Mouse (Mus musculus): ENCODE measurements around the gene Gm49336. TPM values are rescaled to one million over a fixed set of nuclear protein-coding genes. Genes with fewer than 3 reads are reported as not detected.

Gene Gm49336
- total RNA-seq, 1 experiment = 29.6 TPM

GRCm38 (mm10) chr14:60209166-60209565 lies 42.1 kb downstream of the Gm49336 start:
- Histone ChIP-seq H3K9ac (ENCODE audit: insufficient read depth, low read depth, low read length, poor library complexity, severe bottlenecking) (no peak overlapping the region), H3K36me3 (ENCODE audit: control insufficient read depth, insufficient read depth, low read length, poor library complexity, severe bottlenecking) (no peaks in the 10 kb centered on the region), H3K9me3 (ENCODE audit: control insufficient read depth, insufficient read depth, low read depth, low read length) (no peaks in the 10 kb centered on the region), H3K4me1 (ENCODE audit: control insufficient read depth in 2 of 2, insufficient read depth in 2 of 2, low read length in 2 of 2, poor library complexity in 1 of 2) (no peaks in the 10 kb centered on the region), H3K4me3 (ENCODE audit: insufficient read depth in 1 of 2, low read depth in 1 of 2, low read length in 2 of 2, poor library complexity in 1 of 2, severe bottlenecking in 1 of 2) (no peak overlapping the region), H3K27ac (ENCODE audit: insufficient read depth, low read depth, low read length, poor library complexity, severe bottlenecking) (no peak overlapping the region)
- in situ Hi-C loops (cut with MboI; ENCODE audit: low sequenced_read_pairs in 2 of 2, unreplicated experiment in 2 of 2) = no loop called here
- no peak for TF ChIP-seq CHD2 (IDR thresholded peaks at IDR 0.05; ENCODE audit: low read depth, low read length)
- no peak for TF ChIP-seq MAFK (IDR thresholded peaks at IDR 0.05; ENCODE audit: insufficient read depth, low read depth, low read length)
- TF ChIP-seq ZNF384 (IDR thresholded peaks at IDR 0.05; ENCODE audit: low read depth, low read length) = no peak
- TF ChIP-seq ZC3H11A (IDR thresholded peaks at IDR 0.05; ENCODE audit: borderline replicate concordance, low read depth, low read length) = no peak
- no peak for TF ChIP-seq HCFC1 (IDR thresholded peaks at IDR 0.05; ENCODE audit: borderline replicate concordance, insufficient read depth, low read length)
- DNase-seq (ENCODE audit: low read depth, low spot score) = no peak

DNA sequence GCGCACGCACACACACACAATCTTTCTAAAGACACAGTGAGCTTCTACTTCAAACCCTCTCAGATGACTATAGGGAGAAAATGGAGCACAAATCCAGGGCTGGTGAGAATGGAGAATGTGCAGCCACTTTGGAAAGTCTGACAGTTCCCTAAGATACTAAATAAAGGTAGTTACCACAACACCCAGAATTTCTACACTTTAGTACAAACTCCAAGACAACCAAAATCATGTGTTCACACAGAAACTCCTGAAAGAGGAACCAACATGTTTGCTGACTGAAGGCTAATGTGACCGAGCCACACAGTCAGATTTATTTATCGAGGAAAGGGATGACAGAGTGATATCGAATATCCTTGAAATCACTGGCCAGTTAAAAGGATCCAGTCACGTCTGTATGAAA lies 46.3 kb downstream of the Gm49336 start:
- no peak for DNase-seq (ENCODE audit: low read depth, low spot score)
- Histone ChIP-seq H3K36me3 (ENCODE audit: control insufficient read depth, insufficient read depth, low read length, poor library complexity, severe bottlenecking) (no peaks in the 10 kb centered on the region), H3K9me3 (ENCODE audit: control insufficient read depth, insufficient read depth, low read depth, low read length) (no peaks in the 10 kb centered on the region), H3K4me1 (ENCODE audit: control insufficient read depth in 2 of 2, insufficient read depth in 2 of 2, low read length in 2 of 2, poor library complexity in 1 of 2) (no peaks in the 10 kb centered on the region), H3K27ac (ENCODE audit: insufficient read depth, low read depth, low read length, poor library complexity, severe bottlenecking) (no peak overlapping the region), H3K9ac (ENCODE audit: insufficient read depth, low read depth, low read length, poor library complexity, severe bottlenecking) (no peak overlapping the region), H3K4me3 (ENCODE audit: insufficient read depth in 1 of 2, low read depth in 1 of 2, low read length in 2 of 2, poor library complexity in 1 of 2, severe bottlenecking in 1 of 2) (no peak overlapping the region)
- in situ Hi-C loops (cut with MboI; ENCODE audit: low sequenced_read_pairs in 2 of 2, unreplicated experiment in 2 of 2) = no loop called here
- no peak for TF ChIP-seq CHD2 (IDR thresholded peaks at IDR 0.05; ENCODE audit: low read depth, low read length)
- no peak for TF ChIP-seq MAFK (IDR thresholded peaks at IDR 0.05; ENCODE audit: insufficient read depth, low read depth, low read length)
- no peak for TF ChIP-seq ZC3H11A (IDR thresholded peaks at IDR 0.05; ENCODE audit: borderline replicate concordance, low read depth, low read length)

- Histone ChIP-seq H3K27ac (ENCODE audit: insufficient read depth, low read depth, low read length, poor library complexity, severe bottlenecking) (no peak within 1 kb of the TSS), H3K4me3 (ENCODE audit: insufficient read depth in 1 of 2, low read depth in 1 of 2, low read length in 2 of 2, poor library complexity in 1 of 2, severe bottlenecking in 1 of 2) (no peak within 1 kb of the TSS), H3K4me1 (ENCODE audit: control insufficient read depth in 2 of 2, insufficient read depth in 2 of 2, low read length in 2 of 2, poor library complexity in 1 of 2) (no peaks in the 10 kb centered on the region), H3K9ac (ENCODE audit: insufficient read depth, low read depth, low read length, poor library complexity, severe bottlenecking) (no peak within 1 kb of the TSS), H3K9me3 (ENCODE audit: control insufficient read depth, insufficient read depth, low read depth, low read length) (no peaks in the 10 kb centered on the region), H3K36me3 (ENCODE audit: control insufficient read depth, insufficient read depth, low read length, poor library complexity, severe bottlenecking) (no peaks in the 10 kb centered on the region)
- in situ Hi-C loops (cut with MboI; ENCODE audit: low sequenced_read_pairs in 2 of 2, unreplicated experiment in 2 of 2) = no loop called here
- no peak for TF ChIP-seq CHD2 (IDR thresholded peaks at IDR 0.05; ENCODE audit: low read depth, low read length)
- no peak for TF ChIP-seq ZNF384 (IDR thresholded peaks at IDR 0.05; ENCODE audit: low read depth, low read length)
- no peak for TF ChIP-seq MAFK (IDR thresholded peaks at IDR 0.05; ENCODE audit: insufficient read depth, low read depth, low read length)
- TF ChIP-seq ZC3H11A (IDR thresholded peaks at IDR 0.05; ENCODE audit: borderline replicate concordance, low read depth, low read length) = no peak
- no peak for TF ChIP-seq HCFC1 (IDR thresholded peaks at IDR 0.05; ENCODE audit: borderline replicate concordance, insufficient read depth, low read length)
- no peak for DNase-seq (ENCODE audit: low read depth, low spot score)
Measured at GRCm38 (mm10) chr14:60196884-60197283, 54.4 kb downstream of the Gm49336 start, which contains the start of gene Atp8a2. Gene Atp8a2 (minus strand): TSS chr14:60197179.

DNA sequence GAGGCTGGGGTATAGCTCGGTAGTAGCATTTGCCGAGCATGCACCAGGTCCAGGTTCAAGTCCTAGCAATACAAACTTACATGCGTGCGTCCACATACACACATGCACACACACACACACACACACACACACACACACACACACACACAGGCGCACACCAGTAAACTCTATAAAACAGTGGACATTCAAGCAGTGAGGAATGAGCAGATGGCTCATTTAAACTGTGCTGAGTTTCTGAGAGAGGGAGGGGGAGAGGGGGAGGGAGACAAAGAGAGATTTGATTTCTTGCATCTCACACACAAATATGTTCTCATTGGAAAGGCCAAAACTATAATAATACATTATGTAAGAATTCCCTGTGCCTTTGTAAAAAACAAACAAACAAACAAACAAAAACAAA lies 55.3 kb downstream of the Gm49336 start:
- in situ Hi-C loops (cut with MboI; ENCODE audit: low sequenced_read_pairs in 2 of 2, unreplicated experiment in 2 of 2) = no loop called here

GRCm38 (mm10) chr14:60194606-60195005 lies 56.7 kb downstream of the Gm49336 start:
- no peak overlapping the region for H3K9ac ChIP-seq (ENCODE audit: insufficient read depth, low read depth, low read length, poor library complexity, severe bottlenecking)
- H3K36me3 ChIP-seq (ENCODE audit: control insufficient read depth, insufficient read depth, low read length, poor library complexity, severe bottlenecking) = no peaks in the 10 kb centered on the region
- no peak overlapping the region for H3K4me3 ChIP-seq (ENCODE audit: insufficient read depth in 1 of 2, low read depth in 1 of 2, low read length in 2 of 2, poor library complexity in 1 of 2, severe bottlenecking in 1 of 2)
- no peaks in the 10 kb centered on the region for H3K4me1 ChIP-seq (ENCODE audit: control insufficient read depth in 2 of 2, insufficient read depth in 2 of 2, low read length in 2 of 2, poor library complexity in 1 of 2)
- TF ChIP-seq CHD2 (IDR thresholded peaks at IDR 0.05; ENCODE audit: low read depth, low read length) (no peak), HCFC1 (IDR thresholded peaks at IDR 0.05; ENCODE audit: borderline replicate concordance, insufficient read depth, low read length) (no peak), ZNF384 (IDR thresholded peaks at IDR 0.05; ENCODE audit: low read depth, low read length) (no peak), ZC3H11A (IDR thresholded peaks at IDR 0.05; ENCODE audit: borderline replicate concordance, low read depth, low read length) (no peak), MAFK (IDR thresholded peaks at IDR 0.05; ENCODE audit: insufficient read depth, low read depth, low read length) (no peak)
- H3K27ac ChIP-seq (ENCODE audit: insufficient read depth, low read depth, low read length, poor library complexity, severe bottlenecking) = no peak overlapping the region
- in situ Hi-C loops (cut with MboI; ENCODE audit: low sequenced_read_pairs in 2 of 2, unreplicated experiment in 2 of 2) = no loop called here
- H3K9me3 ChIP-seq (ENCODE audit: control insufficient read depth, insufficient read depth, low read depth, low read length) = no peaks in the 10 kb centered on the region
- no peak for DNase-seq (ENCODE audit: low read depth, low spot score)

More for the DNA sequence above, 55.3 kb downstream of the Gm49336 start:
- Histone ChIP-seq H3K4me1 (ENCODE audit: control insufficient read depth in 2 of 2, insufficient read depth in 2 of 2, low read length in 2 of 2, poor library complexity in 1 of 2) (no peaks in the 10 kb centered on the region), H3K9me3 (ENCODE audit: control insufficient read depth, insufficient read depth, low read depth, low read length) (no peaks in the 10 kb centered on the region), H3K4me3 (ENCODE audit: insufficient read depth in 1 of 2, low read depth in 1 of 2, low read length in 2 of 2, poor library complexity in 1 of 2, severe bottlenecking in 1 of 2) (no peak overlapping the region), H3K36me3 (ENCODE audit: control insufficient read depth, insufficient read depth, low read length, poor library complexity, severe bottlenecking) (no peaks in the 10 kb centered on the region), H3K9ac (ENCODE audit: insufficient read depth, low read depth, low read length, poor library complexity, severe bottlenecking) (no peak overlapping the region), H3K27ac (ENCODE audit: insufficient read depth, low read depth, low read length, poor library complexity, severe bottlenecking) (no peak overlapping the region)
- no peak for DNase-seq (ENCODE audit: low read depth, low spot score)
- TF ChIP-seq MAFK (IDR thresholded peaks at IDR 0.05; ENCODE audit: insufficient read depth, low read depth, low read length) = no peak
- no peak for TF ChIP-seq CHD2 (IDR thresholded peaks at IDR 0.05; ENCODE audit: low read depth, low read length)
- no peak for TF ChIP-seq ZC3H11A (IDR thresholded peaks at IDR 0.05; ENCODE audit: borderline replicate concordance, low read depth, low read length)
- TF ChIP-seq ZNF384 (IDR thresholded peaks at IDR 0.05; ENCODE audit: low read depth, low read length) = no peak
- TF ChIP-seq HCFC1 (IDR thresholded peaks at IDR 0.05; ENCODE audit: borderline replicate concordance, insufficient read depth, low read length) = no peak

Measured in ES-E14 (cell line).